Mouse (Mus musculus): Measurements from ENCODE around the gene Zfhx3. TPM values are rescaled to one million over a fixed set of nuclear protein-coding genes. Genes with fewer than 3 reads are reported as not detected.

The Zfhx3 gene
- polyA plus RNA-seq, 1 experiment from 2014 or later, result 44.7 TPM

DNA sequence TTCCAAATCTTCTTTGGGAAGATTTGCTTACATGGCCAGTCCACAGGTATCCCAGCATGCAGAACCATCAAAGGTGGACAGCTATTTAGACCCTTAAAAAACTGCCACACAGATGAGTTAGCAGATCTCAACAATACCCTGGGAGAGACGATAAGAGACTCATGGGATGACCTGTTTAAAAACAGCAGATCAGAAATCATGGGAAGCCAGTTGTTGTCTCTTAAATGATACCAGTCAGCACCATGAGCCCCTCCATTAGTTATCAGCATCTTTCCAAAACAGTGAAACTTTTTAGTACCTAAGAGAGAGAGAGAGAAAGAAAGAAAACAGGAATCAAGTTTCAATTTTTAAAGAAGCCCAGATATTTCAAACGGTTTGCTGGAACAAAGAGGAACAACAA, 1051.7 kb downstream of the Zfhx3 start:
- H3K4me3 ChIP-seq (ENCODE audit: low read depth, low read length), result no peak overlapping the region
- no peak overlapping the region for H3K27ac ChIP-seq (ENCODE audit: low read length)
- ATAC-seq, result no peak
- no peaks in the 10 kb centered on the region for H3K27me3 ChIP-seq (ENCODE audit: control insufficient read depth, insufficient read depth, low read depth, low read length)
- H3K9me3 ChIP-seq (replicated peaks; ENCODE audit: control insufficient read depth, low read length, poor library complexity, severe bottlenecking), result no peaks in the 10 kb centered on the region
- no peak overlapping the region for H3K9ac ChIP-seq (ENCODE audit: low read depth, low read length)
- H3K4me2 ChIP-seq (ENCODE audit: low read length), result no peak overlapping the region
- WGBS, result 62% methylated on average over 2 of the region's 2 CpGs
- no peaks in the 10 kb centered on the region for H3K4me1 ChIP-seq (ENCODE audit: control insufficient read depth, insufficient read depth, low read length)
- no peaks in the 10 kb centered on the region for H3K36me3 ChIP-seq (ENCODE audit: control insufficient read depth, insufficient read depth, low read length)

DNA sequence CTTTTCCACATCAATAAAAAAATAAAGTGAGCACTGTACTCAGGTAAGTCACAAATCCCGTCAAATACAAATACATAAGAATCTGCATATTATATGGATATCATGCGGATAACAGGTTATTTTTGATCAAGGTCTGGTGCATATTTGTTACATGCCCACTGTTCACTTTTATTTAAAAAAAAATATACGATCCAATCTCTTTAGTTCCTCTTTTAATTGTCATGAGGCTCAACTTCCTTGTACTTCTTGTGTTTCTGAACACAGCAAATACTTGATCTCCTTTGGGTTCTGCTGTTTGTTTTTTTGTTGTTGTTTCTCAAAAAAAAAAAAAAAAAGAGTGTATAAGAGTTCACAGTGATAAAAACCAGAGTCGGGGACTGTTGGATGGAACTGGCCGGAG, 1052.4 kb downstream of the Zfhx3 start:
- no peak overlapping the region for H3K4me3 ChIP-seq (ENCODE audit: low read depth, low read length)
- WGBS, result 92% methylated on average over 5 of the region's 5 CpGs
- H3K27ac ChIP-seq (ENCODE audit: low read length), result no peak overlapping the region
- no peaks in the 10 kb centered on the region for H3K9me3 ChIP-seq (replicated peaks; ENCODE audit: control insufficient read depth, low read length, poor library complexity, severe bottlenecking)
- no peak overlapping the region for H3K4me2 ChIP-seq (ENCODE audit: low read length)
- H3K9ac ChIP-seq (ENCODE audit: low read depth, low read length), result no peak overlapping the region
- no peaks in the 10 kb centered on the region for H3K4me1 ChIP-seq (ENCODE audit: control insufficient read depth, insufficient read depth, low read length)
- no peak for ATAC-seq
- no peaks in the 10 kb centered on the region for H3K27me3 ChIP-seq (ENCODE audit: control insufficient read depth, insufficient read depth, low read depth, low read length)
- no peaks in the 10 kb centered on the region for H3K36me3 ChIP-seq (ENCODE audit: control insufficient read depth, insufficient read depth, low read length)

DNA sequence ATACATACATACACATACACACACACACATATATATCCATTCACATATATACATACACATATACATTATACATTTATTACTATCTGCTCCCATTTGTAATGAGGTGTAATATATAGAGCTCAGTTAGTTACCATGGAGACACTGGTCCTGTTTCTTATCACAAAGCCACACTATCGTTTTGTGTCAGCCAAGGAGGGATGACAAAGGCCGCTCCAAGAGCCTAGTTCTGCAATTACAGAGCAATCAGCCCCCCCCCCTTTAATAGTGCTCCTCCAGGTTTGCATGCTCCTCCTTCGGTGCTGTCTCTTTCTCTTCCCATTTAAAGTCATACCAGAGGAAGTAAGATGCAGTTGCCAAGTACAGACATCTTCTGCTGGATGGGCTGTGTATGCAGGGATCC, 1054.9 kb downstream of the Zfhx3 start:
- ATAC-seq, result no peak
- no peaks in the 10 kb centered on the region for H3K27me3 ChIP-seq (ENCODE audit: control insufficient read depth, insufficient read depth, low read depth, low read length)
- 40% methylated on average over 3 of the region's 3 CpGs for WGBS
- no peak overlapping the region for H3K9ac ChIP-seq (ENCODE audit: low read depth, low read length)
- no peak overlapping the region for H3K4me2 ChIP-seq (ENCODE audit: low read length)
- no peak overlapping the region for H3K4me3 ChIP-seq (ENCODE audit: low read depth, low read length)
- H3K9me3 ChIP-seq (replicated peaks; ENCODE audit: control insufficient read depth, low read length, poor library complexity, severe bottlenecking), result no peaks in the 10 kb centered on the region
- no peak overlapping the region; the same call in 1 of the 2 replicates for H3K27ac ChIP-seq (ENCODE audit: low read length)
- H3K36me3 ChIP-seq (ENCODE audit: control insufficient read depth, insufficient read depth, low read length), result no peaks in the 10 kb centered on the region
- H3K4me1 ChIP-seq (ENCODE audit: control insufficient read depth, insufficient read depth, low read length), result no peaks in the 10 kb centered on the region

DNA sequence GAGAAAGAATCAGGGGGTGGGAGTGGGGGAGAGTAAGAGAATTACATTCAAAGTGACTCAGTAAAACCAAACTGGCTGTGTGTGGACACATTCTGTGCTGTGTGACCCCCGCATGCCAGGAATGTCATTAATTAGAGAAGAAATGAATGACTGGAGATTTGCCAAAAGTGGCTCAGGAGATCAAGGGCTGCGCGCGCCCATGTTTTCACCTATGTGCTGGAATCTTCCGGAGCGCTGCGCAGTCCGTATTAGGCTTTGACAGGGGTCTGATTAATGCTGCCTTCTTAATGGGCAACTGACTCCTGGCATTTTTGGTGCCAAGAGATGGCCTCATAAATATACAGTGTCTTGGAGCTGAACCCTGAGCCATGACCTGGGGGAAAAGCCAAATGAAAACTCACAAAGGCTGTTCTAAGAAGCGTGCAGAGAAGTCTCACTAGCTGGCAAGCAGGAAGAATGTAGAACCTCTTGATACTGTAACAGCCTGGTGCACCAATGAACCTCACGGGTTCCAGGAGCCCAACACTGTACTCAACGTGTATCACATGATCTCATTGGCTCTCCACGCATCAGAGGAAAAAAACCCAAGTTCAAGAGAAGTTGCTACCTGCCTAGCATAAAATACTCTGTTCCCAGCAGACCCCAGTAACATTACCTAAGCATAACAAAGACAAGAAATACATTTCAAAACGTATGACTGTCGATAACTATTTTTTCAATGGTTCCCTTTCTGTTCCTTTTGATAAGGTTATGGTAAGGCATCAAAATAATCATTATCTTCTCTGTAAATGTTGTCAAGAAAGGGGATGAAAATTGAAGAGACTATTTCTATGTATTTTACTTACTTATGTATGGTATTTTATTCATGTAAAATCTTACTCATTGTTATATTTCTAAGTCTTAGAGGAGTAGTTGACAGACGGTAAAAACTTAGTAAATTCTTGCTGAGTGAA, 1057.1 kb downstream of the Zfhx3 start:
- H3K36me3 ChIP-seq (ENCODE audit: control insufficient read depth, insufficient read depth, low read length), result no peaks in the 10 kb centered on the region
- 89% methylated on average over 15 of the region's 15 CpGs for WGBS
- no peaks in the 10 kb centered on the region for H3K27me3 ChIP-seq (ENCODE audit: control insufficient read depth, insufficient read depth, low read depth, low read length)
- H3K4me2 ChIP-seq (ENCODE audit: low read length), result no peak overlapping the region
- H3K27ac ChIP-seq (ENCODE audit: low read length), result no peak overlapping the region
- H3K9ac ChIP-seq (ENCODE audit: low read depth, low read length), result no peak overlapping the region
- H3K4me1 ChIP-seq (ENCODE audit: control insufficient read depth, insufficient read depth, low read length), result no peaks in the 10 kb centered on the region
- H3K9me3 ChIP-seq (replicated peaks; ENCODE audit: control insufficient read depth, low read length, poor library complexity, severe bottlenecking), result no peaks in the 10 kb centered on the region
- H3K4me3 ChIP-seq (ENCODE audit: low read depth, low read length), result no peak overlapping the region
- no peak for ATAC-seq

DNA sequence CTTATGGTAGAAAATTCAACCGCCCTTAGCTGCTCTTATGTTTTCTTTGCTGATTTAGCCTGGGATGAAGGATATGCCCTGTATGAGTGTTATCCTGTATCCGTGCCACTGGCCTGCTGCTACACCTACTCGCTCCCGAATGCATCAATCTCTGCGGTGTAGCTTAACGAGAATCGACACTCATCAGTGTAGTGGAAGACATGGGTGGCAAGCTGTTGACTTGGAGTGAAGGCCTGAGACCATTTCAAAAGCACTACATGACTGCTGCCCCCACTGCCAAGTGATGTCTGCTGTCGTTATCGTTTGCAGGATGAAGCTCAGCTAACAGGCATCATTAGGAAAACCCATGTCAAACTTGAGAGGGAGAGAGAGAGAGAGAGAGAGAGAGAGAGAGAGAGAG, 1058.6 kb downstream of the Zfhx3 start:
- H3K9ac ChIP-seq (ENCODE audit: low read depth, low read length), result no peak overlapping the region

DNA sequence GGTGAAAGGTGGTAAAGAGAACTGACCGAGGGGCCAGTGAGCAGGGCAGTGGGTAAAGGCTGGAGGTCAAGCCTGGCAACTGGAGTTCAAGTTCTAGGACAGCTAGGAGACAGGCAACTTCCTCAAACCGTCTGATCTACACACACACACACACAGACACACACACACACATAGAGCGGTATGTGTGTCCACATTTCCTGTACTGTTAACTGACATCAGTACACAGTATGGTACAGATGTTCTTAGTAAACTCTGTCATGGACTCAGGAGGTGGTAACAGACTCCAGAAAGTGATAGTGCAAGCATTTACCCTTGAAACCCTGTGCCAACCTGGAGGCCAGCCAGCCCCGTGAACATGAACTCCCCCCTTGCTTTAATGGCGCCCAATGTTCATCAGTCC, 1059.5 kb downstream of the Zfhx3 start:
- ATAC-seq, result no peak
- H3K4me1 ChIP-seq (ENCODE audit: control insufficient read depth, insufficient read depth, low read length), result no peaks in the 10 kb centered on the region
- WGBS, result 91% methylated on average over 5 of the region's 5 CpGs

More for the DNA sequence above, 1058.6 kb downstream of the Zfhx3 start:
- ATAC-seq, result no peak
- Histone ChIP-seq H3K27me3 (ENCODE audit: control insufficient read depth, insufficient read depth, low read depth, low read length) (no peaks in the 10 kb centered on the region), H3K4me3 (ENCODE audit: low read depth, low read length) (no peak overlapping the region), H3K27ac (ENCODE audit: low read length) (no peak overlapping the region), H3K4me2 (ENCODE audit: low read length) (no peak overlapping the region), H3K36me3 (ENCODE audit: control insufficient read depth, insufficient read depth, low read length) (no peaks in the 10 kb centered on the region), H3K9me3 (replicated peaks; ENCODE audit: control insufficient read depth, low read length, poor library complexity, severe bottlenecking) (no peaks in the 10 kb centered on the region), H3K4me1 (ENCODE audit: control insufficient read depth, insufficient read depth, low read length) (no peaks in the 10 kb centered on the region)
- 79% methylated on average over 9 of the region's 9 CpGs for WGBS

DNA sequence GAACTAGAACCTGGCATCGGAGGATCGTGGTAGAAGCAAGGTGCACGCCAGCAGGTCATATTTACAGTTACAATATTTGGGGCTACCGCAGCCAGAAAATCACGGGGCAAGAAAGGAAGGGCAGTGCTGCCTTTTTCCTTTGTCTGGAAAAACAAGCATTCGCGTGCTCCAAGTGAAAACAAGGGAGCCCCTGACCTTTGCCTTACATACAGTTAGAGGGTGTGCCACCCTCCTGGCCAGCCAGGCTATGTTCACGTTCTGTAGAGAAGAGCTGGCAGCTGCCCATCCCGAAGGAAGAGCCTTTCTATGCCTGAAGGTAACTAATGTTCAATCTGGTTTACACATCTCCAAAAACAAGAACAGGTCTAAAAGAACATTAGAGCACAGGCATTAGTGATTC, 1064.5 kb downstream of the Zfhx3 start:
- H3K27me3 ChIP-seq (ENCODE audit: control insufficient read depth, insufficient read depth, low read depth, low read length), result no peaks in the 10 kb centered on the region
- H3K4me1 ChIP-seq (ENCODE audit: control insufficient read depth, insufficient read depth, low read length), result peaks cover 3% of the 10 kb centered on the region; the same call in 1 of the 2 replicates
- no peaks in the 10 kb centered on the region for H3K9me3 ChIP-seq (replicated peaks; ENCODE audit: control insufficient read depth, low read length, poor library complexity, severe bottlenecking)
- no peak overlapping the region for H3K4me2 ChIP-seq (ENCODE audit: low read length)
- WGBS, result 80% methylated on average over 9 of the region's 9 CpGs
- no peak overlapping the region for H3K27ac ChIP-seq (ENCODE audit: low read length)
- no peak overlapping the region for H3K4me3 ChIP-seq (ENCODE audit: low read depth, low read length)
- no peak overlapping the region for H3K9ac ChIP-seq (ENCODE audit: low read depth, low read length)
- no peak for ATAC-seq
- no peaks in the 10 kb centered on the region for H3K36me3 ChIP-seq (ENCODE audit: control insufficient read depth, insufficient read depth, low read length)

More for the DNA sequence above, 1059.5 kb downstream of the Zfhx3 start:
- H3K27ac ChIP-seq (ENCODE audit: low read length), result no peak overlapping the region
- no peaks in the 10 kb centered on the region for H3K36me3 ChIP-seq (ENCODE audit: control insufficient read depth, insufficient read depth, low read length)
- no peak overlapping the region for H3K9ac ChIP-seq (ENCODE audit: low read depth, low read length)
- no peaks in the 10 kb centered on the region for H3K27me3 ChIP-seq (ENCODE audit: control insufficient read depth, insufficient read depth, low read depth, low read length)
- H3K9me3 ChIP-seq (replicated peaks; ENCODE audit: control insufficient read depth, low read length, poor library complexity, severe bottlenecking), result no peaks in the 10 kb centered on the region
- no peak overlapping the region for H3K4me2 ChIP-seq (ENCODE audit: low read length)
- no peak overlapping the region for H3K4me3 ChIP-seq (ENCODE audit: low read depth, low read length)

Small RNA genes lying within 50 kb of the gene (microRNA-seq; reads per million reads assigned to microRNA genes)
- 1.0 reads per million for gene Mir3108

Measured in midbrain, embryonic 16.5 days (tissue).